Mouse (Mus musculus): Measurements from ENCODE around the gene Hoxd1.

GRCm38 (mm10) chr2:74740311-74741091 lies 22.3 kb upstream of the Hoxd1 start:
- TF ChIP-seq CTCF (IDR thresholded peaks at IDR 0.05; ENCODE audit: extremely low read depth, insufficient read length, insufficient replicate concordance, low read depth, low read length), result no peak
- TF ChIP-seq POLR2A (IDR thresholded peaks at IDR 0.05; ENCODE audit: low read depth, low read length), result no peak
